Mouse (Mus musculus) olfactory bulb, adult 2 months (tissue): ENCODE measurements around the gene Adcy5. TPM values are rescaled to one million over a fixed set of nuclear protein-coding genes. Genes with fewer than 3 reads are reported as not detected.

Experiments used
- H3K27ac ChIP-seq: fragments of 200-500 bp; 2 replicates; pipeline ENCODE4 v1.5.1; 2012; ENCODE audit warnings: low read depth, low read length; ENCODE audit not compliant: insufficient read depth
- H3K4me1 ChIP-seq: fragments of 200-500 bp; 2 replicates; pipeline ENCODE4 v1.6.1; 2012; ENCODE audit warnings: low read length; ENCODE audit not compliant: control insufficient read depth, insufficient read depth
- H3K4me3 ChIP-seq: fragments of 200-500 bp; 2 replicates; pipeline ENCODE4 v1.5.1; 2012; ENCODE audit warnings: mild to moderate bottlenecking, low read depth, low read length, moderate library complexity; ENCODE audit not compliant: insufficient read depth
- CTCF ChIP-seq: fragments of 200-500 bp; IDR thresholded peaks from 2 replicates; pipeline ENCODE4 v1.5.1; 2012; ENCODE audit warnings: low read depth, mild to moderate bottlenecking, low read length, moderate library complexity; ENCODE audit not compliant: insufficient read depth
- POLR2A ChIP-seq: fragments of 200-500 bp; IDR thresholded peaks from 2 replicates; pipeline ENCODE4 v1.6.1; 2012; ENCODE audit warnings: mild to moderate bottlenecking, low read depth, low read length, moderate library complexity; ENCODE audit not compliant: insufficient read depth
- WGBS: fragments of 180-500 bp; shearing (Covaris S2); methylation state at CpG from one replicate; pipeline ENCODE4 v1.1.7; 2018; 5-methylcytosine and 5-hydroxymethylcytosine counted together
- polyA plus RNA-seq: library from polyadenylated mRNA; stranded (reverse); fragments of >200 nt; gene quantifications from 2 replicates; pipeline ENCODE4 v1.2.4, GENCODE M21; 2012; ENCODE audit warnings: low replicate concordance; ENCODE audit not compliant: missing spikeins, insufficient read depth, insufficient read length

Adcy5 gene
- polyA plus RNA-seq, 1 experiment: not detected

DNA sequence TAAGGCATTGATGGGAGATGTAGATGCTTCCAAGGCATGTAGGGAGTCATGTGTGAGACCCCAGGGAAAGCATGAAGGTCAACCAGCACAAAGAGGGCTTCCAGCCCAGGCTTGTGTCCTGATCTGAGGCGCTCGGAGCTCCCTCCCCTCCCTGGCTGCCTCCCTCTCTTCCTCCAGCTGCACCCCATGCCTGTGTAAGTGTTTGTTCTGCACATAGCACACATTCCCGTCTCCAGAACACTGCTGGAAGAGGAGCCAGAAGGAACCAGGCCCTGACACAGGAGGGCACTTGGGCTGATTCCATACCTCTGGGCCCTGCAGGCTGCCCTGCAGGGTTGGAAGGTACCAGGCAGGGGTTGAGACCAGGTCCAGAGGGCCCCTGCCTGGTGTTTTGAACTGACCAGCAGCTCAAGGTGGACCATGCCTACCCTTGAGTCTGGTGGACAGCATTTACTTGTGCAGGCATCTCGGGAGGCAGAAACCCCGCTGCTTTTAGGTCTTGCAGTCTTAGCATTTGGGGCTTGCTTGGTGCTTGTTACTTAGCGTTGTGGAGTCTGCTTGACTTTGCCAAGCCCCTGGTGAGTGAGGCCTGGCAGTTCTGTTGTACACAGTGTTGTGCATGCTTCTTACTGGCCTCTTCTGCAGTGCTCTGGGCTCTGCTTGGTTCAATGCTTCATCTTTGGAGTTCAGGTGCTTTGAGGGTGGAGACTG lies 45.2 kb downstream of the Adcy5 start:
- Histone ChIP-seq H3K4me3 (no peak overlapping the region), H3K27ac (peak overlapping the region; percentile 6; the same call in 1 of the 2 replicates), H3K4me1 (peaks cover 21% of the 10 kb centered on the region)
- TF ChIP-seq CTCF: no peak
- TF ChIP-seq POLR2A: no peak
- 72% methylated on average over 6 of the region's 6 CpGs for WGBS

DNA sequence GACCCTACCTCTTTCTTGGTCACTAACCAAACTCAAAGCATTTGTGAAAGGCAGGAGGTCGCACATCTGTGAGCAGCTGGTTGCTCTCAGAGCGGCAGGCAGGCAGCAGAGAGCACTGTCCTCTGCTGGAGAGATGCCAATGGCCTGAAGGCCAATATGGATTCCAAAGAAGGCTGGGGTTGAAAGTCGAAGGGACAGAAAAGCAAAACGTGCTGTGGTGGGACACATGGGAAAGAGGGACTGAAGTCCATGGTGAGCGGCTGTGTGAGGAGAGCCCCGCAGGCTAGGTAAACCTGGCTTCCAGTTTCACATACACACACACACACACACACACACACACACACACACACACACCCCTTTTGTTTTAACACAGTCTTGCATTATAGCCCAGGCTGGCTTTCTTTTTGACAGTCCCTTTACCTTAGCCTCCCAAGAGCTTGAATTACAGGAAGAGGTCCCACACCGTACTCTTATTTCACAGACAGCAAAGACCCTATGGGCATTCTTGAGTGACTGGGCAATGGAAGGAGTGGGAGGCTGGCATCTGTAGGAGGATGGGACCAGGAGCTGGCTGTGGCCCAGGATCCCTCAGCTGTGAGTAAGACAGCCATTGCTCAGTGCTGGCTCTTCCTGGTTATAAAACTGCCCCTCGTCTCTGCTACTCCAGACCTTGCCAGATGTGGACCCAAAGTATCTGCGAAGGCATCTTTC lies 45.9 kb downstream of the Adcy5 start:
- Histone ChIP-seq H3K27ac (no peak overlapping the region), H3K4me3 (no peak overlapping the region), H3K4me1 (peaks cover 26% of the 10 kb centered on the region)
- TF ChIP-seq CTCF (no peak), POLR2A (no peak)
- 77% methylated on average over 9 of the region's 9 CpGs for WGBS

DNA sequence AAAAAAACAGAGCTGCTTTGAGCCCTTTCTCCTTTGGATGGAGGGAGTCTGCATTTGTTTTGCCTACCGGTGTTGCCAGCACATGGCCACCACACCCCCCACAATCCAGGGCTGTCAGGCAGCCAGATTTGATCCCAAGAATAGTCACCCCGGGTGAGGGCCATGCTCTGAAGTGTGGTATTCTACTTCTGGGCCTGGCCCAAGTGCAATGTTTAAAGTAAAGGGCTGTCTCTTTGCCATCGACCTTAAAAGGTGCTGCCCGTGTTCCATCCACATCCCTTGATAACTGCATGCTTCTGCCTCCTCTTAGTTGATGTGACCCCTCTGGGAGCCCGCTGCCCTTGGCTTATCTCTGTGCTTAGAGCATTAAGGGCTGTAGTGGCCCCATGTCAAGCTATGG lies 46.6 kb downstream of the Adcy5 start:
- 69% methylated on average over 5 of the region's 5 CpGs for WGBS
- TF ChIP-seq CTCF: no peak
- TF ChIP-seq POLR2A: no peak
- Histone ChIP-seq H3K4me3 (no peak overlapping the region), H3K27ac (no peak overlapping the region), H3K4me1 (peaks cover 30% of the 10 kb centered on the region)

- 86% methylated on average over 1 of the region's 1 CpGs for WGBS
- Histone ChIP-seq H3K4me1 (peaks cover 36% of the 10 kb centered on the region), H3K27ac (no peak overlapping the region), H3K4me3 (no peak overlapping the region)
- TF ChIP-seq POLR2A (no peak), CTCF (no peak)
Observed at GRCm38 (mm10) chr16:35203511-35203910, 48.8 kb downstream of the Adcy5 start.

GRCm38 (mm10) chr16:35205681-35206080 lies 51.0 kb downstream of the Adcy5 start:
- 53% methylated on average over 5 of the region's 5 CpGs for WGBS

GRCm38 (mm10) chr16:35206426-35206825 lies 51.7 kb downstream of the Adcy5 start:
- H3K4me1 ChIP-seq: peaks cover 25% of the 10 kb centered on the region
- no peak overlapping the region for H3K4me3 ChIP-seq
- no peak overlapping the region for H3K27ac ChIP-seq
- TF ChIP-seq CTCF (no peak), POLR2A (no peak)
- 86% methylated on average over 6 of the region's 6 CpGs for WGBS

More at GRCm38 (mm10) chr16:35205681-35206080, 51.0 kb downstream of the Adcy5 start:
- Histone ChIP-seq H3K27ac (no peak overlapping the region), H3K4me1 (peaks cover 31% of the 10 kb centered on the region), H3K4me3 (no peak overlapping the region)
- TF ChIP-seq CTCF (no peak), POLR2A (no peak)

GRCm38 (mm10) chr16:35208796-35209195 lies 54.1 kb downstream of the Adcy5 start:
- TF ChIP-seq POLR2A: no peak
- TF ChIP-seq CTCF: no peak
- 66% methylated on average over 3 of the region's 3 CpGs for WGBS
- Histone ChIP-seq H3K27ac (no peak overlapping the region), H3K4me1 (peaks cover 25% of the 10 kb centered on the region), H3K4me3 (no peak overlapping the region)

GRCm38 (mm10) chr16:35209753-35210152 lies 55.1 kb downstream of the Adcy5 start:
- H3K4me1 ChIP-seq: peaks cover 30% of the 10 kb centered on the region
- no peak overlapping the region for H3K4me3 ChIP-seq
- 77% methylated on average over 5 of the region's 5 CpGs for WGBS
- no peak for TF ChIP-seq CTCF
- no peak for TF ChIP-seq POLR2A
- no peak overlapping the region for H3K27ac ChIP-seq

GRCm38 (mm10) chr16:35215047-35215446 lies 60.4 kb downstream of the Adcy5 start:
- WGBS: 53% methylated on average over 7 of the region's 7 CpGs
- TF ChIP-seq POLR2A (no peak), CTCF (no peak)
- H3K4me1 ChIP-seq: peaks cover 35% of the 10 kb centered on the region
- H3K27ac ChIP-seq: no peak overlapping the region
- H3K4me3 ChIP-seq: no peak overlapping the region

- no peak overlapping the region for H3K4me3 ChIP-seq
- 21% methylated on average over 5 of the region's 5 CpGs for WGBS
- H3K27ac ChIP-seq: no peak overlapping the region; the same call in 1 of the 2 replicates
- H3K4me1 ChIP-seq: peaks cover 37% of the 10 kb centered on the region
- TF ChIP-seq POLR2A: no peak
Observed at GRCm38 (mm10) chr16:35215498-35215897, 60.8 kb downstream of the Adcy5 start.
